Mouse (Mus musculus): ENCODE results near the gene Crocc.

DNA sequence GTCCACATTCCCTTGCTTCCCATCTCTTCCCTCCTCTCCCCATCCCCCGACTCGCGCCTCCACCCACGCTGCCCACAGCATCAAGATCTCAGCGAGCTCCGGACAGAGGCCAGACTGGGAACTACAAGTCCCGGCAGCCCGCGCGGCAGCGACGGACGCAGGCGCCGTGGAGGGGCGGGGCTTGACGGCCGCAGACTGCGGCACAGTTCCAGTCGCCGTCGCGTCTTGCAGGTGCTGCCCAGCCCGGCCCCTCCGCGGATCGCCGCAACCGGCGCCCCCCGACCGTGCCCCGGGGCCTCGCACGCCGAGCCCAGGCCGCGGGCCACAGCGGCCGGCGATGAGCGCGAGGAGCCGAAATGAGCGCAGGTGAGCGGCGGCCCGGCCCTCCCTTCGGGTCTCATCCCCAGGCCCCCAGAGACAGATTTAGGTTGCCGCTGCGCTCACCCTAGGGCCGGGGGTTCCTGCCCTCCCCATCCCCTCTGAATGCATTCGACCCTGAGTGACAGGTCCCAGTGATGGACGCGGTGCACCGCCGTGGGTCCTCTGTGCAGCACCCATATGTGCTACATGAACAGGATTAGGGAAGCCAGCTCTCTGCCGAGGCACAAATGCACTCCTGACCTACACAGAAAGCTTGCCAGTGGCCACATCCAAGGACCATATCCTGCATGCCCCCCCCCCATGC lies 73.5 kb downstream of the Crocc start, which contains the start of gene Atp13a2:
- TF ChIP-seq CTCF (IDR thresholded peaks at IDR 0.05; ENCODE audit: low read depth), result peak; percentile 0; the same call in 1 of the 2 replicates
- TF ChIP-seq EP300 (optimal IDR thresholded peaks at IDR 0.05), result no peak

Measured in stomach, postnatal 0 days (tissue).